Mouse (Mus musculus): ENCODE data around the gene Tnfrsf8. TPM values are rescaled to one million over a fixed set of nuclear protein-coding genes. Genes with fewer than 3 reads are reported as not detected.
A peak's percentile ranks its signal among the peaks of the same experiment; 100 is the strongest.

Tnfrsf8 gene
- polyA plus RNA-seq, 1 experiment from 2014 or later = not detected

DNA sequence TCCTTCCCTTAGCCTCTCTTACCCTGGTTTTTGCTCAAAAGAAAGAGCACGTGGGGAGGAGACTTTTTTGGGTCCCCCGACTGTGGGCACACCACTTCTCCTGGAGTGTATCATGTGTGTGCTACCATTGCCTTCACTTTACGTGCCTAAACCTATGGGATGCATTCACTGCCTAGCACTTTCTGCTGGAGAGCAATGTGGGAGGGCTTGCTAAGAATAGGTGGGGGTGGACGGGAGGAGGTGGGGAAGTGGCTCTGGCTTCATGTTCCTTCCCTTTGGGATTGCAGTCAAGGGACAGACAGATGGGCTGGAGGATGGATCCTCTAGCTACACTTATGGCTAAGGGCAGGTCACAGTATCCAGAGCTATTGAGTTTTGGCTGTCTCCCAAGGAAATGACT, 5.7 kb upstream of the Tnfrsf8 start:
- Histone ChIP-seq H3K27ac (replicated peaks in 1 of 2; ENCODE audit: control insufficient read depth in 1 of 2, insufficient read depth in 1 of 2, low read depth in 2 of 2, low read length in 2 of 2) (no peak overlapping the region), H3K9ac (ENCODE audit: low read length) (no peak overlapping the region), H3K4me2 (ENCODE audit: low read length) (no peak overlapping the region), H3K9me3 (ENCODE audit: control insufficient read depth, low read length) (no peaks in the 10 kb centered on the region), H3K4me1 (ENCODE audit: control insufficient read depth in 2 of 2, insufficient read depth in 2 of 2, low read length in 2 of 2) (no peaks in the 10 kb centered on the region), H3K27me3 (ENCODE audit: control insufficient read depth, insufficient read depth, low read length) (peaks cover 8% of the 10 kb centered on the region; the same call in 1 of the 2 replicates), H3K4me3 (ENCODE audit: control insufficient read depth in 1 of 2, insufficient read depth in 1 of 2, low read depth in 1 of 2, low read length in 2 of 2) (no peak overlapping the region), H3K36me3 (ENCODE audit: control insufficient read depth, insufficient read depth, low read length) (no peaks in the 10 kb centered on the region)
- WGBS = 63% methylated on average over 4 of the region's 4 CpGs
- ATAC-seq (ENCODE audit: insufficient number of reproducible peaks, insufficient read depth, low FRiP score, low read depth) = no peak

DNA sequence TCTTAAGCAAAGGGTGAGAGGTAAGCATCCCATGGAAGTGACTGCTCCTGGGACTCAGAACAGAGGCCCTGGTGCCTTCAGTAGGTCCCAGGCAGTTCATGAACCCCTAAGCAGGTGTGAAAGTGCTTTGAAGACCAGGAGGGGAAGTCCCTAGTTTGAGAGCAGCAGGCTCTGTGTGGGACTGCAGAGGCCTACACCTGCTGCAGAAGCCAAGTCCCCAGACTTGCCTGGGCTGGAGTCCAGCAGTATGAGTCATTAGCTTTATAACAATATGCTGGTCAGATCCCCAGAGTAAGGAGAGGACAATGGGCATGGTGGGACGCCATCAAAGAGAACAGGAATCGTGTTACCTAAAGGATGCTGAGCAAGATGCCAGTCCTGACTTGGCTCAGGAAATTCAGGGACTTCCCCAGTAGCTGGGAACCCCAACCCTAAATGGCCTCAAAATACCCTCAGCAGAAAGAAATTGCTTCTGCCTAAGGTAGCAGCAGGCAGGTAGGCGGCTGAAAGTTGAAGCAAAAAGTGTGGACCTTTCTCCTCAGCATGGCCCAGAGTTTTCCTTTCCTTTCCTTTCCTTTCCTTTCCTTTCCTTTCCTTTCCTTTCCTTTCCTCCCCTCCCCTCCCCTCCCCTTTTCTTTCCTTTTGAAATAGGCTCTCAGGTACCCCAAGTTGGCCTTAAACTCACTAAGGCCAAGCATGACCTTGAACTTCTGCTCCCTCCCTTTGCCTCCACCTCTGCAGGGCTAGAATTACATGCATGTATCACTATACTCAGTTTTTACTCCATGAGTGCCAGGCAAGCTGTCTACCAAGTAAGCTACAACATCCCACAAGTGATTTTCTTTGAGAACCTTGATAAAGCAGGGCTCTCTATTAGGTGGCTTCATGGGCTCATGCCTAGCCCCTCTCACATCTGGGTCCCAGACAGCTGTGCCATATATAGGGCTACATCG, 4.6 kb upstream of the Tnfrsf8 start:
- peaks cover 18% of the 10 kb centered on the region for H3K27me3 ChIP-seq (ENCODE audit: control insufficient read depth, insufficient read depth, low read length)
- no peak overlapping the region for H3K4me3 ChIP-seq (ENCODE audit: control insufficient read depth in 1 of 2, insufficient read depth in 1 of 2, low read depth in 1 of 2, low read length in 2 of 2)
- H3K4me2 ChIP-seq (ENCODE audit: low read length) = no peak overlapping the region
- WGBS = 61% methylated on average over 4 of the region's 4 CpGs
- H3K36me3 ChIP-seq (ENCODE audit: control insufficient read depth, insufficient read depth, low read length) = no peaks in the 10 kb centered on the region
- ATAC-seq (ENCODE audit: insufficient number of reproducible peaks, insufficient read depth, low FRiP score, low read depth) = peak; percentile 41; the same call in 1 of the 2 replicates
- no peaks in the 10 kb centered on the region for H3K9me3 ChIP-seq (ENCODE audit: control insufficient read depth, low read length)
- H3K9ac ChIP-seq (ENCODE audit: low read length) = no peak overlapping the region
- no peaks in the 10 kb centered on the region for H3K4me1 ChIP-seq (ENCODE audit: control insufficient read depth in 2 of 2, insufficient read depth in 2 of 2, low read length in 2 of 2)
- H3K27ac ChIP-seq (replicated peaks in 1 of 2; ENCODE audit: control insufficient read depth in 1 of 2, insufficient read depth in 1 of 2, low read depth in 2 of 2, low read length in 2 of 2) = no peak overlapping the region

DNA sequence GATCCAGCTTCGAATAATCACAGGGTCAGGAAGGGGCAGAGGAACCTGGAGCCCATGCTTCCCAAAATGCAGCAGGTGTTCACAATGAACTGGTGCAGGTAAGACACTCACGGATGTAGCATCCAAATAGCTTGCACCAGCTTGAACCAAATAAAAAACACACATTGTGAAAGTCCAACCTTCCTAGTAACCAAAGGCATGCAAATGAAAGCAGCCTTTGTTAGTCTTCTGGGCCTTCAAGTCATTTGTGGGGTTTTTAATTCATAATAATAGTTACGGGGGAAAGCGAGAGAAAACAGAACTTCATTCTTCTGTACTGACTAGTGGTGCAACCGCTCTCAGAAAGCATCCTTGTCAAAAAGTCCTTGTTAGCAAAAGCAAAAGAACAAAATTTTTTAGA, 1.7 kb upstream of the Tnfrsf8 start:
- Histone ChIP-seq H3K4me3 (ENCODE audit: control insufficient read depth in 1 of 2, insufficient read depth in 1 of 2, low read depth in 1 of 2, low read length in 2 of 2) (no peak overlapping the region), H3K4me1 (ENCODE audit: control insufficient read depth in 2 of 2, insufficient read depth in 2 of 2, low read length in 2 of 2) (no peaks in the 10 kb centered on the region), H3K27me3 (ENCODE audit: control insufficient read depth, insufficient read depth, low read length) (peaks cover 27% of the 10 kb centered on the region), H3K9ac (ENCODE audit: low read length) (no peak overlapping the region), H3K9me3 (ENCODE audit: control insufficient read depth, low read length) (no peaks in the 10 kb centered on the region), H3K4me2 (ENCODE audit: low read length) (no peak overlapping the region), H3K27ac (replicated peaks in 1 of 2; ENCODE audit: control insufficient read depth in 1 of 2, insufficient read depth in 1 of 2, low read depth in 2 of 2, low read length in 2 of 2) (no peak overlapping the region), H3K36me3 (ENCODE audit: control insufficient read depth, insufficient read depth, low read length) (no peaks in the 10 kb centered on the region)
- 78% methylated on average over 5 of the region's 5 CpGs for WGBS
- no peak for ATAC-seq (ENCODE audit: insufficient number of reproducible peaks, insufficient read depth, low FRiP score, low read depth)

DNA sequence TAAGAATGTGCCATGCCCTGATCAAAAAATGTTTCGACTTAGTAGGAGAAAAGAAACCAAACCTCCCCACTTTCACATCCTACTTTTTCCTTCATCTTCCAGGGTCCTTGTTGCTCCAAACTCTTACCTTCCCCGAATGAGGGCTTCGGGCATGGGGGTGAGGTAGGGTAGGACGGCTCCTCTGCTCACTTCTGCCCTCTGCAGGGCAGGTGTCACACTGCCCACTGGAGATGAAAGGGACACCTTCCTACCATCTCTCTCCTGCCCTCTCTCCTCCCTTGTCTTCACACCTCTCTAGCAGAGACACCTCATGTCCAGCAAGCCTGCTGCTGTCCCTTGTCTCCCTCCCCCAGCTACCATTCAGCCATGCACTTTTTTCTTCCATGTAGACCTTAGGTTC, 998 bp downstream of the Tnfrsf8 start:
- no peaks in the 10 kb centered on the region for H3K9me3 ChIP-seq (ENCODE audit: control insufficient read depth, low read length)
- 74% methylated on average over 4 of the region's 4 CpGs for WGBS

DNA sequence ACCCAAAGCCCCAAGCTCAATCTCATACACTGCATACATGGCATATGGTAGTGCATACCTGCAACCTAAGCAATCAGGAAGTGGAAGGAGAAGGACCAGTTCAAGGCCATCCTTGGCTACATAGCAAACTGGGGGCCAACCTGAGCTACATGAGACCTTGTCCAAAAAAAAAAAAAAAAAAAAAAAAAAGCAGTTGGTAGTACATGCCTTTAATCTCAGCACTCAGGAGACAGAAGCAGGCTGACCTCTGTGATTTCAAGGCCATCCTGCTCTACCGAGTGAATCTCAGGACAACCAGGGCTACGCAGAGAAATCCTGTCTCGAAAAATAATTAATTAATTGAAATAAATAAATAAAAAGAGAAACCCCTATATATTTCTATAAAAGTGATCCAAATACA, 1.7 kb downstream of the Tnfrsf8 start:
- no peak for ATAC-seq (ENCODE audit: insufficient number of reproducible peaks, insufficient read depth, low FRiP score, low read depth)
- Histone ChIP-seq H3K9ac (ENCODE audit: low read length) (no peak overlapping the region), H3K4me3 (ENCODE audit: control insufficient read depth in 1 of 2, insufficient read depth in 1 of 2, low read depth in 1 of 2, low read length in 2 of 2) (no peak overlapping the region), H3K27me3 (ENCODE audit: control insufficient read depth, insufficient read depth, low read length) (peaks cover 27% of the 10 kb centered on the region), H3K27ac (replicated peaks in 1 of 2; ENCODE audit: control insufficient read depth in 1 of 2, insufficient read depth in 1 of 2, low read depth in 2 of 2, low read length in 2 of 2) (no peak overlapping the region), H3K4me2 (ENCODE audit: low read length) (no peak overlapping the region), H3K9me3 (ENCODE audit: control insufficient read depth, low read length) (no peaks in the 10 kb centered on the region), H3K36me3 (ENCODE audit: control insufficient read depth, insufficient read depth, low read length) (no peaks in the 10 kb centered on the region), H3K4me1 (ENCODE audit: control insufficient read depth in 2 of 2, insufficient read depth in 2 of 2, low read length in 2 of 2) (no peaks in the 10 kb centered on the region)
- 81% methylated on average over 3 of the region's 3 CpGs for WGBS

More for the DNA sequence above, 998 bp downstream of the Tnfrsf8 start:
- Histone ChIP-seq H3K4me1 (ENCODE audit: control insufficient read depth in 2 of 2, insufficient read depth in 2 of 2, low read length in 2 of 2) (no peaks in the 10 kb centered on the region), H3K27me3 (ENCODE audit: control insufficient read depth, insufficient read depth, low read length) (peaks cover 27% of the 10 kb centered on the region), H3K36me3 (ENCODE audit: control insufficient read depth, insufficient read depth, low read length) (no peaks in the 10 kb centered on the region), H3K4me3 (ENCODE audit: control insufficient read depth in 1 of 2, insufficient read depth in 1 of 2, low read depth in 1 of 2, low read length in 2 of 2) (no peak overlapping the region), H3K9ac (ENCODE audit: low read length) (no peak overlapping the region), H3K4me2 (ENCODE audit: low read length) (no peak overlapping the region), H3K27ac (replicated peaks in 1 of 2; ENCODE audit: control insufficient read depth in 1 of 2, insufficient read depth in 1 of 2, low read depth in 2 of 2, low read length in 2 of 2) (no peak overlapping the region)
- ATAC-seq (ENCODE audit: insufficient number of reproducible peaks, insufficient read depth, low FRiP score, low read depth) = no peak

DNA sequence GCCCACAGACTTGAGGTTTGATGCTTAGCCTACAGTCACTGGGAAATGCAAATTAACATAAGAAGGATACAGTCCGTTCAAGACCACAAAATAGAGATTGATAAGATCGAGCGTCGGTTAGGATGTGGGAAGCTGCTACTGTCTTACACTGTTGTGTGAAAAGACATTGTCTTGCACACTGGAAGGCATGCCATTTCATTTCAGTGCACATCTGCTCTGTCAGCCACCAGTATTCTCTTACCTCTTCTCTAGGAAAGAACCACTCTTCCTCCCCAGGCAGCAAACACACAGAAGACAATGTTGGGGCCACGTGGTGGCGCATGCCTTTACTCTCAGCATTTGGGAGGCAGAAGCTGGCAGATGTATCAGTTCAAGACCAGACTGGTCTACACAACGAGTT, 2.4 kb downstream of the Tnfrsf8 start:
- WGBS = 67% methylated on average over 7 of the region's 7 CpGs
- Histone ChIP-seq H3K4me3 (ENCODE audit: control insufficient read depth in 1 of 2, insufficient read depth in 1 of 2, low read depth in 1 of 2, low read length in 2 of 2) (no peak overlapping the region), H3K9me3 (ENCODE audit: control insufficient read depth, low read length) (no peaks in the 10 kb centered on the region), H3K4me1 (ENCODE audit: control insufficient read depth in 2 of 2, insufficient read depth in 2 of 2, low read length in 2 of 2) (no peaks in the 10 kb centered on the region), H3K4me2 (ENCODE audit: low read length) (no peak overlapping the region), H3K36me3 (ENCODE audit: control insufficient read depth, insufficient read depth, low read length) (no peaks in the 10 kb centered on the region), H3K9ac (ENCODE audit: low read length) (no peak overlapping the region), H3K27ac (replicated peaks in 1 of 2; ENCODE audit: control insufficient read depth in 1 of 2, insufficient read depth in 1 of 2, low read depth in 2 of 2, low read length in 2 of 2) (no peak overlapping the region), H3K27me3 (ENCODE audit: control insufficient read depth, insufficient read depth, low read length) (peaks cover 27% of the 10 kb centered on the region)
- ATAC-seq (ENCODE audit: insufficient number of reproducible peaks, insufficient read depth, low FRiP score, low read depth) = no peak

DNA sequence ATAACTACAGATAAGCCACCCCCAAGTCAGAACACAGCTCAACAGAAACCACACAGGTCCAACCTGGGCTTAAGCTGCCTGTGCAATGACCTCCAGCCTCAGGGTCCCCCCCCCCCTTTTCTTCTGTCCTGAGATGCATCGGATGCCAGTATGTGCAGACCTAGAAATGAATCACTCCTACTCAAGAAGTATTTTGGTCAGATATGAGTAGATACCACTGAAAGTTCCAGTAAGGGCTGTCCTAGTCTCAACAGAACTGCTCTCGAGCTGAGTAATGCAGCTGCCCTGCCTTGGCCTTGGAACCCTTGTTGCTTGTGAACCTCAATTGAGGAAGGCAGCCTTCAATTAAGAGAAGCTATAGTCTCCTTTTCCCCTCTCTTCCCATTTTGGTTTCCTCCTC, 4.1 kb downstream of the Tnfrsf8 start:
- no peaks in the 10 kb centered on the region for H3K9me3 ChIP-seq (ENCODE audit: control insufficient read depth, low read length)
- H3K36me3 ChIP-seq (ENCODE audit: control insufficient read depth, insufficient read depth, low read length) = no peaks in the 10 kb centered on the region
- H3K4me3 ChIP-seq (ENCODE audit: control insufficient read depth in 1 of 2, insufficient read depth in 1 of 2, low read depth in 1 of 2, low read length in 2 of 2) = no peak overlapping the region
- no peak overlapping the region for H3K4me2 ChIP-seq (ENCODE audit: low read length)
- H3K27ac ChIP-seq (replicated peaks in 1 of 2; ENCODE audit: control insufficient read depth in 1 of 2, insufficient read depth in 1 of 2, low read depth in 2 of 2, low read length in 2 of 2) = no peak overlapping the region
- no peak overlapping the region for H3K9ac ChIP-seq (ENCODE audit: low read length)
- H3K27me3 ChIP-seq (ENCODE audit: control insufficient read depth, insufficient read depth, low read length) = peaks cover 20% of the 10 kb centered on the region
- WGBS = 77% methylated on average over 2 of the region's 2 CpGs
- ATAC-seq (ENCODE audit: insufficient number of reproducible peaks, insufficient read depth, low FRiP score, low read depth) = no peak
- H3K4me1 ChIP-seq (ENCODE audit: control insufficient read depth in 2 of 2, insufficient read depth in 2 of 2, low read length in 2 of 2) = no peaks in the 10 kb centered on the region

All from heart, embryonic 14.5 days (tissue).